37 mouse cellular contexts compared by ENCODE assay signal in the genomic region with DNA sequence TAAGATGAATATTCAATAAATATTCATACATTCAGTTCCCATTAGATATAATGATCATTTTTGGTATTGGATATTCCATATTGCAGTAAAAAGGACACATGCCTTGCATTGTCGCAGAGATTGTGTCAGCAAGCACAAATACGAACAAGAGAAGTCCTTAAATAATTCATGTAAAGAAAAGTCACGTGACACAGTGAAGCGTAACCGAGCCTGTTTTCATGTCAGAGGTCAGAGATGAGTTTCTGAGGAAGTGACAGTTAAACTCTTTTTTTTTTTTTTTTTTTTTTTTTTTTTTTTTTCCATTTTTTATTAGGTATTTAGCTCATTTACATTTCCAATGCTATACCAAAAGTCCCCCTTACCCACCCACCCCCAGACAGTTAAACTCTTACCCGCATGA. TPM values are rescaled to one million over a fixed set of nuclear protein-coding genes. Genes with fewer than 3 reads are reported as not detected.
"Had no signal": no experiment of that assay in that cellular context is flagged by ENCODE, and none has a peak within 500 bp of the region (broad histone marks: within the 10 kb centered on the region; RNA-seq: fewer than 3 reads in every experiment).

No protein-coding gene starts in this region.

- H3K9me3 ChIP-seq: heart, embryonic 10.5 days; heart, embryonic 12.5 days; hindbrain, embryonic 10.5 days; hindbrain, embryonic 12.5 days; intestine, embryonic 15.5 days; limb, embryonic 13.5 days; limb, embryonic 15.5 days had no signal

- H3K4me3 ChIP-seq: gastrocnemius, adult 2 months; heart, embryonic 10.5 days; heart, embryonic 12.5 days; hindbrain, embryonic 10.5 days; hindbrain, embryonic 12.5 days; intestine, embryonic 15.5 days; layer of hippocampus, adult 2 months; limb, embryonic 13.5 days; limb, embryonic 15.5 days had no signal

- H3K27me3 ChIP-seq: heart, embryonic 12.5 days; hindbrain, embryonic 12.5 days; intestine, embryonic 15.5 days; limb, embryonic 13.5 days; limb, embryonic 15.5 days had no signal

- ATAC-seq: hindbrain, embryonic 16.5 days; inflammation-experienced regulatory T-cells, adult 6 months; intestine, embryonic 15.5 days; intestine, postnatal 0 days had no signal

- H3K4me1 ChIP-seq: hindbrain, embryonic 10.5 days had no signal

- DNase-seq: gastrocnemius, adult 2 months; gastrocnemius, postnatal 10 days; gastrocnemius, postnatal 25 days; heart, adult 18-20 months; heart, postnatal 10 days; heart, postnatal 4 days; kidney, adult 18-20 months; kidney, adult 8-10 months; kidney, postnatal 10 days; kidney, postnatal 25 days; kidney, postnatal 4 days; left cerebral cortex, postnatal 4 days had no signal

- H3K9ac ChIP-seq: heart, embryonic 12.5 days; hindbrain, embryonic 12.5 days; hindbrain, embryonic 14.5 days; intestine, embryonic 15.5 days; limb, embryonic 13.5 days; limb, embryonic 15.5 days had no signal

- H3K27ac ChIP-seq: gastrocnemius, adult 2 months; heart, embryonic 10.5 days; hindbrain, embryonic 10.5 days; hindbrain, embryonic 12.5 days; hindbrain, embryonic 14.5 days; intestine, embryonic 15.5 days; layer of hippocampus, adult 2 months; limb, embryonic 13.5 days; limb, embryonic 15.5 days had no signal

- H3K4me2 ChIP-seq: heart, embryonic 12.5 days; hindbrain, embryonic 12.5 days; hindbrain, embryonic 14.5 days; intestine, embryonic 15.5 days; limb, embryonic 13.5 days; limb, embryonic 15.5 days had no signal

RNA-seq across cellular contexts. Expression of gene Apoa1, which starts 35.7 kb away (rescaled TPM):
- total RNA-seq: gastrocnemius, adult 2 months; gastrocnemius, postnatal 25 days; granulocyte monocyte progenitor cell, adult 5-6 weeks; heart, adult 18-20 months; heart, adult 8-10 months; heart, postnatal 25 days; layer of hippocampus, adult 2 months; left cerebral cortex, adult 18-20 months; left cerebral cortex, postnatal 25 days had no signal
- polyA plus RNA-seq: inflammation-experienced regulatory T-cells, adult 6 months had no signal

RNA-seq across cellular contexts. Expression of gene Apoc3, which starts 42.8 kb away (rescaled TPM):
- total RNA-seq: gastrocnemius, adult 2 months; gastrocnemius, postnatal 10 days; gastrocnemius, postnatal 4 days; granulocyte monocyte progenitor cell, adult 5-6 weeks; heart, adult 8-10 months; heart, postnatal 10 days; heart, postnatal 25 days; heart, postnatal 4 days; layer of hippocampus, postnatal 10 days; left cerebral cortex, postnatal 10 days; left cerebral cortex, postnatal 4 days had no signal
- polyA plus RNA-seq: heart, embryonic 10.5 days; heart, embryonic 12.5 days; heart, embryonic 14.5 days; hindbrain, embryonic 10.5 days; hindbrain, embryonic 12.5 days; hindbrain, embryonic 14.5 days; hindbrain, embryonic 16.5 days; inflammation-experienced regulatory T-cells, adult 6 months; kidney, embryonic 14.5 days; limb, embryonic 11.5 days; limb, embryonic 13.5 days; limb, embryonic 15.5 days had no signal

RNA-seq across cellular contexts. Expression of gene Apoa4, which starts 47.9 kb away (rescaled TPM):
- total RNA-seq: gastrocnemius, adult 2 months; gastrocnemius, postnatal 10 days; gastrocnemius, postnatal 25 days; granulocyte monocyte progenitor cell, adult 5-6 weeks; heart, adult 18-20 months; heart, adult 8-10 months; heart, postnatal 10 days; heart, postnatal 25 days; heart, postnatal 4 days; layer of hippocampus, adult 2 months; layer of hippocampus, postnatal 10 days; layer of hippocampus, postnatal 25 days; left cerebral cortex, adult 18-20 months; left cerebral cortex, adult 8-10 months; left cerebral cortex, postnatal 10 days; left cerebral cortex, postnatal 25 days; left cerebral cortex, postnatal 4 days had no signal
- polyA plus RNA-seq: heart, embryonic 14.5 days; hindbrain, embryonic 10.5 days; hindbrain, embryonic 12.5 days; hindbrain, embryonic 14.5 days; hindbrain, embryonic 16.5 days; inflammation-experienced regulatory T-cells, adult 6 months; kidney, embryonic 14.5 days; limb, embryonic 11.5 days; limb, embryonic 15.5 days had no signal
